Comparison of ENCODE assay signal across 14 mouse cellular contexts in genomic region chr4:45689991-45690916, GRCm38 (mm10).
DNase-seq lines count a peak whose midpoint lies in the region; ATAC-seq lines count a peak whose summit lies in the region.
"Had no signal": no experiment of that assay in that cellular context is flagged by ENCODE, and none has a peak within 500 bp of the region (broad histone marks: within the 10 kb centered on the region; RNA-seq: fewer than 3 reads in every experiment).

No protein-coding gene starts in this region.

- no peak overlapping the region for H3K4me3 ChIP-seq in hindbrain, embryonic 12.5 days
- H3K4me3 ChIP-seq in midbrain, embryonic 14.5 days (replicated peaks; ENCODE audit: low read depth, low read length), result no peak overlapping the region
- H3K4me3 ChIP-seq: embryonic facial prominence, embryonic 12.5 days had no signal

- H3K9me3 ChIP-seq in hindbrain, embryonic 12.5 days (replicated peaks), result peaks cover 6% of the 10 kb centered on the region; the same call in 1 of the 2 replicates
- H3K9me3 ChIP-seq in midbrain, embryonic 14.5 days (ENCODE audit: control insufficient read depth, low read length), result 0 out of 2 replicates have a peak, but pooled peaks cover 3% of the 10 kb centered on the region
- H3K9me3 ChIP-seq: embryonic facial prominence, embryonic 12.5 days had no signal

- ATAC-seq in hindbrain, embryonic 12.5 days (ENCODE audit: low FRiP score), result peak; percentile 22; the same call in 1 of the 2 replicates
- peak; percentile 84 for ATAC-seq in midbrain, embryonic 14.5 days (ENCODE audit: low FRiP score, low TSS enrichment)
- ATAC-seq: CD4-positive, CD25-positive, alpha-beta regulatory T cell, adult 4 months; intestine, embryonic 16.5 days had no signal

- no peaks in the 10 kb centered on the region for H3K36me3 ChIP-seq in hindbrain, embryonic 12.5 days
- no peaks in the 10 kb centered on the region for H3K36me3 ChIP-seq in midbrain, embryonic 14.5 days (ENCODE audit: control insufficient read depth, insufficient read depth, low read length)
- H3K36me3 ChIP-seq: embryonic facial prominence, embryonic 12.5 days had no signal

- peak; percentile 9 for DNase-seq in layer of hippocampus, adult 11-12 months (ENCODE audit: low spot score)
- DNase-seq in layer of hippocampus, adult 8-10 months (ENCODE audit: low spot score in 2 of 2), result no peak
- DNase-seq in cerebellum, adult 9-10 months, result peak; percentile 71
- DNase-seq in midbrain, embryonic 14.5 days, result peak; percentile 78
- no peak for DNase-seq in frontal cortex, adult 2 months (ENCODE audit: extremely low spot score in 1 of 2, low spot score in 1 of 2)
- no peak for DNase-seq in MN1 (ENCODE audit: low spot score)
- DNase-seq in embryo, embryonic 10.5 days (ENCODE audit: low spot score), result no peak
- DNase-seq: gastrocnemius, postnatal 10 days; spleen, adult 18-20 months had no signal

- H3K4me1 ChIP-seq in hindbrain, embryonic 12.5 days, result peaks cover 15% of the 10 kb centered on the region
- peaks cover 17% of the 10 kb centered on the region for H3K4me1 ChIP-seq in midbrain, embryonic 14.5 days (ENCODE audit: control insufficient read depth, insufficient read depth, low read length)
- H3K4me1 ChIP-seq: embryonic facial prominence, embryonic 12.5 days had no signal

- no peak overlapping the region for H3K9ac ChIP-seq in hindbrain, embryonic 12.5 days
- no peak overlapping the region; the same call in 1 of the 2 replicates for H3K9ac ChIP-seq in midbrain, embryonic 14.5 days (replicated peaks; ENCODE audit: low read length)
- H3K9ac ChIP-seq: embryonic facial prominence, embryonic 12.5 days; liver, embryonic 14.5 days had no signal

- no peaks in the 10 kb centered on the region for H3K27me3 ChIP-seq in hindbrain, embryonic 12.5 days
- no peaks in the 10 kb centered on the region for H3K27me3 ChIP-seq in midbrain, embryonic 14.5 days (ENCODE audit: control insufficient read depth, insufficient read depth, low read length)
- H3K27me3 ChIP-seq: embryonic facial prominence, embryonic 12.5 days had no signal

- H3K4me2 ChIP-seq in hindbrain, embryonic 12.5 days (replicated peaks), result no peak overlapping the region
- no peak overlapping the region for H3K4me2 ChIP-seq in midbrain, embryonic 14.5 days (ENCODE audit: low read length)
- H3K4me2 ChIP-seq: embryonic facial prominence, embryonic 12.5 days had no signal

- WGBS in hindbrain, embryonic 12.5 days, result 65% methylated on average over 12 of the region's 12 CpGs
- 50% methylated on average over 12 of the region's 12 CpGs for WGBS in midbrain, embryonic 14.5 days

- peak overlapping the region; percentile 60 for H3K27ac ChIP-seq in hindbrain, embryonic 12.5 days
- H3K27ac ChIP-seq in midbrain, embryonic 14.5 days (replicated peaks; ENCODE audit: low read depth, low read length), result peak overlapping the region; percentile 71
- H3K27ac ChIP-seq: embryonic facial prominence, embryonic 12.5 days; liver, embryonic 14.5 days had no signal

Comparison
In these comparisons a context has a peak if more than half of its experiments do, and no peak if none do; other contexts are left out.
1. DNase-seq: peak in layer of hippocampus, adult 11-12 months (single experiment), cerebellum, adult 9-10 months (single experiment) and midbrain, embryonic 14.5 days (single experiment); none in layer of hippocampus, adult 8-10 months (0 of 2), frontal cortex, adult 2 months (0 of 2), MN1 (single experiment) and embryo, embryonic 10.5 days (single experiment).